Mouse (Mus musculus): ENCODE measurements around the gene Snca. TPM values are rescaled to one million over a fixed set of nuclear protein-coding genes. Genes with fewer than 3 reads are reported as not detected.
"Not testable (repeated sequence)": the region's sequence is repeated elsewhere in the genome, so short reads cannot be mapped to it uniquely, and the experiment has no call there.

The Snca gene
- polyA plus RNA-seq, 1 experiment = 37.4 TPM

GRCm38 (mm10) chr6:60731164-60731563 is 98.5 kb downstream of the Snca start:
- Histone ChIP-seq H3K36me3 (replicated peaks; ENCODE audit: low read length) (peaks cover 31% of the 10 kb centered on the region), H3K4me1 (no peaks in the 10 kb centered on the region), H3K4me3 (replicated peaks) (no peak overlapping the region), H3K9me3 (no peaks in the 10 kb centered on the region), H3K27me3 (replicated peaks) (no peaks in the 10 kb centered on the region)
- no peak for TF ChIP-seq GATA1 (IDR thresholded peaks at IDR 0.05; ENCODE audit: borderline replicate concordance, low read length)
- TF ChIP-seq FLI1 (IDR thresholded peaks at IDR 0.05; ENCODE audit: low read length) = no peak

DNA sequence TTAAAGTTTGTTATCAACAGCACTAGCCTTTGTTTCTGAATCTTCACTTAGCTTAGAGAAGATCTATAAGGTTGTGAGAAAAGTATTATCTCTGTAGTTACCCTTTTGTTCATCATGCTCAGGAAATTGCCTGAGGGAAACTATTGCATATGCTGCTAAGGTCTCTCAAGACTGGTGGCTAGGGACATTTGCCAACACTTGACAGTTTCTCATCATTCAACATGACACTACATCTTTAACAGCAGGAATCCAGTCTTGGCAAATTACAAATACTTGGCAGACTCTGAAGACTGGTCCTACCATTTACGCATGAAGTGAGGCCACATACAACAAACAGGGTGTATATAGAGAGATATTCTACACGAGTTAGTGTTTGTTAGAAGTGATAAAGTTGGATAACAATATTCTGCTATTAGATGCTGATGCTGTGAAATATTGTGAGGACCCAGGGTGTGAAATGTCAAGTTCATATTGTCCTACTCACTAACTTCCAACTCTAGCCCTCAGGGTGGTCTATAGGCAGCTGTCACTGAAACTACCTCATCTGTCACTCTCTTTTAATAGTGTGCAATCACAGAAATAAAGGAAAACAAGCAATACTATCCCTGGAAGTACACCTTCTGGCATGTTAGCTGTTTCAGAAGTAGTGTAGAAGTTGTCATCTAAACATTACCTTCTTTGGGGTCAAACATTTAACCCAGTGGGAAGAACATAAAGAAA is 105.4 kb downstream of the Snca start:
- no peak overlapping the region for H3K4me3 ChIP-seq (replicated peaks)
- no peaks in the 10 kb centered on the region for H3K27me3 ChIP-seq (replicated peaks)
- H3K36me3 ChIP-seq (replicated peaks; ENCODE audit: low read length) = no peaks in the 10 kb centered on the region
- no peaks in the 10 kb centered on the region for H3K9me3 ChIP-seq
- H3K4me1 ChIP-seq = no peaks in the 10 kb centered on the region
- TF ChIP-seq FLI1 (IDR thresholded peaks at IDR 0.05; ENCODE audit: low read length) (no peak), GATA1 (IDR thresholded peaks at IDR 0.05; ENCODE audit: borderline replicate concordance, low read length) (no peak)

DNA sequence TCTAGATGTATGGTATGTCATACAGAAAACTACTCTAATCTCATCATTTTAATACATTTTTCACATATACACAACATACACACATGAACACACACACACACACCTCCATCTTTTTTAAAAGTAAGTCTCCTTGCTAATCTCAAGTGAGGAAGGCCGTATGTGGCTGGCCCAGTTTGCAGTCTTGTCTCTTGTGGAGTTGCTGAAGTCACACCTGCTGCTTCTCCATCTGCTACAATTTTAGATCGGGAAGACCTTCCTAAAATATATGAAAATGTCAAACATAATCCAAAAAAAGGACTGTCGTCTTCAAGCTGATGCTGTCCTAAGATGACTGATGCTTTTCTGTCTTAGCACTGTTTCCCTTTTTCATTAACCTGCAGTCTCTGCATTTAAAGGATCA is 112.1 kb downstream of the Snca start:
- no peaks in the 10 kb centered on the region for H3K36me3 ChIP-seq (replicated peaks; ENCODE audit: low read length)
- no peak overlapping the region for H3K4me3 ChIP-seq (replicated peaks)
- TF ChIP-seq GATA1 (IDR thresholded peaks at IDR 0.05; ENCODE audit: borderline replicate concordance, low read length) (no peak), FLI1 (IDR thresholded peaks at IDR 0.05; ENCODE audit: low read length) (no peak)
- H3K27me3 ChIP-seq (replicated peaks) = no peaks in the 10 kb centered on the region
- no peaks in the 10 kb centered on the region for H3K9me3 ChIP-seq
- no peaks in the 10 kb centered on the region for H3K4me1 ChIP-seq

DNA sequence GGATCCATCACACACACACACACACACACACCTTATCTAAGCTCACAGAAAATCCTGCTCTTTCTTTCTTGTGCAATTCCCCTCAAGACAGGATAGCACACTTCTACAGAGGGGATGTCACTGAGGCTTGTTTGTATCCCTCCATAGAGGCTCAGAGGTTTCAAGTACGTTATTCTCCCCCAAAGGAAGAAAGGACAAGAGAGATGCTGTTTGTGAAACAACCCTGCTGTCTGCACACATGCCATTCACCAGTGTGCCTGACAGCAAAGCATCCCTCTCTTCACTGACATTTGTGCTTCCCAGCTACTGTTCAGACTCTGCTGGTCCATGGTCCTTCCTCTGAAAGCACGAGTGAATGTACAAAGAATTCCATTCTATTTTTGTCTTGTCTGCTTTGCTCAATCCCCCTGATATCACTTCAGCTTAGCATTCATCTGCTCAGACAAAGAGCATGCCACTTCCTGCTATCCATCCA is 119.6 kb downstream of the Snca start:
- TF ChIP-seq GATA1 (IDR thresholded peaks at IDR 0.05; ENCODE audit: borderline replicate concordance, low read length) (no peak), FLI1 (IDR thresholded peaks at IDR 0.05; ENCODE audit: low read length) (no peak)
- Histone ChIP-seq H3K4me1 (no peaks in the 10 kb centered on the region), H3K27me3 (replicated peaks) (no peaks in the 10 kb centered on the region), H3K4me3 (replicated peaks) (no peak overlapping the region), H3K36me3 (replicated peaks; ENCODE audit: low read length) (no peaks in the 10 kb centered on the region), H3K9me3 (no peaks in the 10 kb centered on the region)

DNA sequence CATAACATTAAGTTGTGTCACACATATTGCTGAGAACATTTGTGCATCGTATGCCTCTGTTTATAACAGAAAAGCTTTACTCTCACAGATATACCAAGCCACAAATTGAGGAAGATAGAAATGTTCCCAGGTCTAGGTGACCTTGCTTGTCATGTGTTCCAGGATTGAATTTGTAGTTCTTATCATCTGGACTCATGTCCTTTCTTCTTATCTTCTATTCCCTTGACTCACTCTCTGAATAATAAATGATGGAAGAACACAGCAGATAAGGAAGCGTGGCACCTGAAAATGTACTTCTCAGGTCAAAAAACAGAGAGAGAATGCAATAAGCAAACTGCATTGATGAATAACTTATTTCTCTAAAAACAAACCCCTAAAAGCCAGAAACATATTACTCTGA is 131.6 kb downstream of the Snca start:
- H3K4me1 ChIP-seq = no peaks in the 10 kb centered on the region
- peaks cover 4% of the 10 kb centered on the region; the same call in 1 of the 2 replicates for H3K9me3 ChIP-seq
- H3K4me3 ChIP-seq (replicated peaks) = no peak overlapping the region
- no peaks in the 10 kb centered on the region for H3K27me3 ChIP-seq (replicated peaks)
- no peaks in the 10 kb centered on the region for H3K36me3 ChIP-seq (replicated peaks; ENCODE audit: low read length)
- TF ChIP-seq FLI1 (IDR thresholded peaks at IDR 0.05; ENCODE audit: low read length) (no peak), GATA1 (IDR thresholded peaks at IDR 0.05; ENCODE audit: borderline replicate concordance, low read length) (no peak)

DNA sequence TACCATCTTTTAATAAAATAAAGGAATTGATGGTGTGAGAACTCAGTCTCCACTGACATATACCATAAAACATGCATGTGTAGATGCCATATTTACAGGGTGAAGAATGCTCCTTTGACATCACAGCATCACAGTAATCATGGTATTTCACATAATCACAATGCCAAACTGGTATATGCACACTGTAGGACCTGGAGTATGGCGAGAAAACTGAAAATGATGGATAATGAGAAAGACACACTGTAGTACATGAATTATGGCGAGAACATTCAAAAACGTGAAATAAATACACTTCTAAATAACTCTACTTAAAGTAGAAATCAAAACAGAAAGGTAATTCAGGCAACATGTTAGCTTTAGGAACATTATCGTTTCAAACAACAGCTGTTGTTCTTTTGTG is 142.6 kb downstream of the Snca start:
- H3K4me1 ChIP-seq; H3K36me3 ChIP-seq (replicated peaks; ENCODE audit: low read length); H3K4me3 ChIP-seq (replicated peaks); H3K9me3 ChIP-seq; H3K27me3 ChIP-seq (replicated peaks): not testable (repeated sequence)

GRCm38 (mm10) chr6:60682233-60682632 is 147.4 kb downstream of the Snca start:
- Histone ChIP-seq H3K36me3 (replicated peaks; ENCODE audit: low read length) (no peaks in the 10 kb centered on the region), H3K4me3 (replicated peaks) (no peak overlapping the region), H3K4me1 (no peaks in the 10 kb centered on the region), H3K9me3 (no peaks in the 10 kb centered on the region), H3K27me3 (replicated peaks) (no peaks in the 10 kb centered on the region)
- TF ChIP-seq GATA1 (IDR thresholded peaks at IDR 0.05; ENCODE audit: borderline replicate concordance, low read length) = no peak
- no peak for TF ChIP-seq FLI1 (IDR thresholded peaks at IDR 0.05; ENCODE audit: low read length)

Other genes with a start within 250 kb of the Snca start
- gene Mmrn1, start 95.1 kb upstream of the Snca start, polyA plus RNA-seq (2012; ENCODE audit: insufficient read depth, low replicate concordance) = 2.7 and 7.1 TPM in 2 replicates

All from megakaryocyte, embryonic 14.5 days (primary cell).